Mouse (Mus musculus): ENCODE results near the gene Btbd9. TPM values are rescaled to one million over a fixed set of nuclear protein-coding genes. Genes with fewer than 3 reads are reported as not detected.
A peak's percentile ranks its signal among the peaks of the same experiment; 100 is the strongest.

Btbd9 gene
- polyA plus RNA-seq, 1 experiment, result 21.6 TPM

DNA sequence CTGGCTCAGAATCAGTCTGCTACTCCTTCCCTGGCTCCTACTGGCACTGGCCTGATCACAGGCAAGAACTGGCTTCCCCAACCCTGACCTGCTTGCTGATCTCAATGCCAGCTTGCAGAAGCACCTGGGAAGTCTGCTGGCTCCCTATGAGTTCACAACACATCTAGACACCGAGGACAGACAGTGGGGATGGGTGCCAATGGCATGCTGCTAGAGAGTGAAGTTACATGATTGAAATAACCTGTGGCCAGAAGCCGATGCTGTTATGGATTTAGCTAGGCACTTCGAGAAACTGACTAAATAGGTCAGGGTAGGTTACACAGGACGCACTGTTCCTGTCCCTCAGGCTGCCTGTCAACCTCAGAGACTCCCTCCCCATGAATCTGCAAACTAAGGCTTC lies 335.6 kb downstream of the Btbd9 start:
- Histone ChIP-seq H3K4me1 (ENCODE audit: control insufficient read depth, insufficient read depth, low read length) (no peaks in the 10 kb centered on the region), H3K9me3 (replicated peaks; ENCODE audit: control insufficient read depth, insufficient read depth, low read length, poor library complexity, severe bottlenecking) (no peaks in the 10 kb centered on the region), H3K27me3 (ENCODE audit: control insufficient read depth, insufficient read depth, low read length, poor library complexity, severe bottlenecking) (no peaks in the 10 kb centered on the region), H3K36me3 (ENCODE audit: control insufficient read depth, insufficient read depth, low read length, poor library complexity, severe bottlenecking) (no peaks in the 10 kb centered on the region), H3K27ac (ENCODE audit: insufficient read depth, low read length) (no peak overlapping the region), H3K4me3 (ENCODE audit: low read depth, low read length) (no peak overlapping the region), H3K9ac (ENCODE audit: low read depth, poor library complexity, severe bottlenecking) (no peak overlapping the region)
- no peak for TF ChIP-seq EP300 (IDR thresholded peaks at IDR 0.05; ENCODE audit: insufficient read depth, low read depth, low read length)
- TF ChIP-seq POLR2A (IDR thresholded peaks at IDR 0.05; ENCODE audit: insufficient read depth, low read length), result no peak
- no peak for TF ChIP-seq CTCF (IDR thresholded peaks at IDR 0.05; ENCODE audit: low read depth, low read length)

DNA sequence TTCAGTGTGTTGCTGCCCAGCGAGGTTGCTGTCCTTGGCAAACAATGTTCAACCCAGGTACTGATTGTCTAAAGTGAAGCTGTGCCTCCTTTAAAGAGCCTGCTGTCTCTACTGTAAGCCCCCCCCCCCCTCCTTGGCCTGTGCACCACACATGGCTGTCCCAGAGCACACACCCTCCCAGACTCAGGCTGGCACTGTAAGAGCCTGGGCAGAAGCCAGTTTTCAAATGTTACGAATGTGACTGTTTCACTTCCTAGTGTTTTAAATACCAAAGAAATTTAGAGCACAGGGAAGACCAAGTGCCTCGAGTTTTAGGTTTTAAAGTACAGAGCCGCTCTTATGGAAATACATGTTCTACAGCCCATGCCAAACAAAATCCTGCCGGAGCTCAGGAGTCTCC lies 336.8 kb downstream of the Btbd9 start:
- Histone ChIP-seq H3K4me3 (ENCODE audit: low read depth, low read length) (no peak overlapping the region), H3K9me3 (replicated peaks; ENCODE audit: control insufficient read depth, insufficient read depth, low read length, poor library complexity, severe bottlenecking) (no peaks in the 10 kb centered on the region), H3K4me1 (ENCODE audit: control insufficient read depth, insufficient read depth, low read length) (no peaks in the 10 kb centered on the region), H3K27ac (ENCODE audit: insufficient read depth, low read length) (no peak overlapping the region), H3K36me3 (ENCODE audit: control insufficient read depth, insufficient read depth, low read length, poor library complexity, severe bottlenecking) (no peaks in the 10 kb centered on the region), H3K27me3 (ENCODE audit: control insufficient read depth, insufficient read depth, low read length, poor library complexity, severe bottlenecking) (no peaks in the 10 kb centered on the region), H3K9ac (ENCODE audit: low read depth, poor library complexity, severe bottlenecking) (no peak overlapping the region)
- TF ChIP-seq EP300 (IDR thresholded peaks at IDR 0.05; ENCODE audit: insufficient read depth, low read depth, low read length) (no peak), CTCF (IDR thresholded peaks at IDR 0.05; ENCODE audit: low read depth, low read length) (no peak), POLR2A (IDR thresholded peaks at IDR 0.05; ENCODE audit: insufficient read depth, low read length) (no peak)

DNA sequence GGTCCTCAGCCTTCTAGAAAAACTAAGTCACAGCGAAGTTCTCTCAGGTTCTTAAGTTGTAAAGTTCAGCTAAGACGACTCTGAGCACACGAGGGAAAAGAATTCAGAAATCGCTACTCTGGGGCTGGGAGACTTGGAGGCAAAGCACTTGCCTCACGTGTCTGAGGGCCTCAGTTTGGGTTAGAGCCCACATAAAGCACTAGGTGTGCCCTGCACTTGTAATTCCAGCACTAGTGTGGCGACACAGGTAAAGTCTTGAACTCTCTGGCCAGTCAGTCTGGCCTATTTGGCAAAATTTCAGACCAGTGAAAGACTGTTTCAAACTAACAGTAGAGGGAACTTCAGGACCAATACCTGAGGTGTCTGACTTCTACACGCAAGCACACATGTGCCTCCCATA lies 338.7 kb downstream of the Btbd9 start:
- TF ChIP-seq POLR2A (IDR thresholded peaks at IDR 0.05; ENCODE audit: insufficient read depth, low read length) (no peak), EP300 (IDR thresholded peaks at IDR 0.05; ENCODE audit: insufficient read depth, low read depth, low read length) (no peak), CTCF (IDR thresholded peaks at IDR 0.05; ENCODE audit: low read depth, low read length) (no peak)
- no peak overlapping the region for H3K9ac ChIP-seq (ENCODE audit: low read depth, poor library complexity, severe bottlenecking)
- H3K27me3 ChIP-seq (ENCODE audit: control insufficient read depth, insufficient read depth, low read length, poor library complexity, severe bottlenecking), result no peaks in the 10 kb centered on the region
- H3K27ac ChIP-seq (ENCODE audit: insufficient read depth, low read length), result no peak overlapping the region
- H3K4me3 ChIP-seq (ENCODE audit: low read depth, low read length), result no peak overlapping the region
- no peaks in the 10 kb centered on the region for H3K36me3 ChIP-seq (ENCODE audit: control insufficient read depth, insufficient read depth, low read length, poor library complexity, severe bottlenecking)
- H3K9me3 ChIP-seq (replicated peaks; ENCODE audit: control insufficient read depth, insufficient read depth, low read length, poor library complexity, severe bottlenecking), result no peaks in the 10 kb centered on the region
- H3K4me1 ChIP-seq (ENCODE audit: control insufficient read depth, insufficient read depth, low read length), result no peaks in the 10 kb centered on the region

DNA sequence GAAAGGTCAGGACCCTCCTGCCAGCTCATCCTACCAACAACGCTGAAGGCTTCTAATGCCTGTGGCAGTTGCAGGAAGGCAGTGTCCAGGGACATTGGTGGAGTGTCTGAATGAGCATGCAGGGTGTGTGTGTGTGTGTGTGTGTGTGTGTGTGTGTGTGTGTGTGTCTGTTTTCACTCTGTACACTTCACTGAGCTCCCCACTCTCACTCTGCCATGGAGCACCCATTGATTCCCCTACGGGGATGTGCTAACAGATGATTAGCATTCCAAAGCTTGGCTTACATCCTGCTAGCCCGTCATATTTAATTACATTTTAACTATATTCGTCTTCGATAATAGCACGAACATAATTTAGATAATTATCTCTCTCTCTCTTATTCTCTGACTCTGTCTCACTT lies 339.7 kb downstream of the Btbd9 start:
- Histone ChIP-seq H3K9me3 (replicated peaks; ENCODE audit: control insufficient read depth, insufficient read depth, low read length, poor library complexity, severe bottlenecking) (no peaks in the 10 kb centered on the region), H3K27ac (ENCODE audit: insufficient read depth, low read length) (no peak overlapping the region), H3K27me3 (ENCODE audit: control insufficient read depth, insufficient read depth, low read length, poor library complexity, severe bottlenecking) (no peaks in the 10 kb centered on the region), H3K36me3 (ENCODE audit: control insufficient read depth, insufficient read depth, low read length, poor library complexity, severe bottlenecking) (no peaks in the 10 kb centered on the region), H3K4me3 (ENCODE audit: low read depth, low read length) (no peak overlapping the region), H3K4me1 (ENCODE audit: control insufficient read depth, insufficient read depth, low read length) (no peaks in the 10 kb centered on the region), H3K9ac (ENCODE audit: low read depth, poor library complexity, severe bottlenecking) (no peak overlapping the region)
- no peak for TF ChIP-seq CTCF (IDR thresholded peaks at IDR 0.05; ENCODE audit: low read depth, low read length)

DNA sequence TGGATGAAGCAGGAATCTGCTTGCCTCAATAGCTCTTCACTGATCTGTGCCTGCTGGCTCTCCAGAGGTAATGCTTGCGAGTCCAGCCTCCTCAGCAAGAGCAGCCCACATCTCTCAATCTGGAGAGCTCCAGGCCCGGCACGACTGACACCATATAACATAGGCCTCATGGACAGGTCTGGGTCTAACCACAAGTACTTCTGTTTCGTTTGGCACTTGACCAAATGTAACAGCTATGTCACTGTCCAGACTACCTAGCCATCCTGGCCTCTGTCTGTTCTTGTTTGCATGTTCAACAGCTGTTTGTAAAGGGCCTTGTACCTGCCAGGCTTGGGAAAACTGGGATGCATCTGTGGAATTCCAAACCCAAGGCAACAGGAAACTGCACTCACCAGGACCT lies 340.9 kb downstream of the Btbd9 start:
- H3K27me3 ChIP-seq (ENCODE audit: control insufficient read depth, insufficient read depth, low read length, poor library complexity, severe bottlenecking), result no peaks in the 10 kb centered on the region
- no peak for TF ChIP-seq EP300 (IDR thresholded peaks at IDR 0.05; ENCODE audit: insufficient read depth, low read depth, low read length)
- TF ChIP-seq CTCF (IDR thresholded peaks at IDR 0.05; ENCODE audit: low read depth, low read length), result no peak
- no peak for TF ChIP-seq POLR2A (IDR thresholded peaks at IDR 0.05; ENCODE audit: insufficient read depth, low read length)
- no peak overlapping the region for H3K9ac ChIP-seq (ENCODE audit: low read depth, poor library complexity, severe bottlenecking)
- no peak overlapping the region for H3K4me3 ChIP-seq (ENCODE audit: low read depth, low read length)
- no peaks in the 10 kb centered on the region for H3K4me1 ChIP-seq (ENCODE audit: control insufficient read depth, insufficient read depth, low read length)
- no peak overlapping the region for H3K27ac ChIP-seq (ENCODE audit: insufficient read depth, low read length)
- no peaks in the 10 kb centered on the region for H3K9me3 ChIP-seq (replicated peaks; ENCODE audit: control insufficient read depth, insufficient read depth, low read length, poor library complexity, severe bottlenecking)
- no peaks in the 10 kb centered on the region for H3K36me3 ChIP-seq (ENCODE audit: control insufficient read depth, insufficient read depth, low read length, poor library complexity, severe bottlenecking)

DNA sequence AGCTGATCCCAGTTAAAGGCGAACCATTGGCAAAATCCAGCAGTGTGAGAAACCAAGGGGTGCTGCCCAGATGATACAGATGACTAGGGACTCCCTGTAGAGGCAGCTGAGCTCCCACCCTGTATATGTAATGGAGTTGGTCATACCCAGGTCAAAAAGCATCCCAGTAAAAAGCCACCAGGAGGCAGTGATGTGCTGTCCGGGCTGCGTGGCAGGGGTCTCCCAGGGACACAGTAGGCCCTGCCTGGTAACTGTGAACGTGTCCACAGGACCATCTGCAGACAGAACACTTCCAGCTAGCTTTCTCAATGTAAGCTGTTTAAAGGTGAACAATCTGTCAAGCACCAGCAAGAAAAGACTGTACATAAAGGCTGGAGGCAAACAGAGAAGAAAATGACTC lies 343.6 kb downstream of the Btbd9 start:
- Histone ChIP-seq H3K27ac (ENCODE audit: insufficient read depth, low read length) (no peak overlapping the region), H3K9me3 (replicated peaks; ENCODE audit: control insufficient read depth, insufficient read depth, low read length, poor library complexity, severe bottlenecking) (no peaks in the 10 kb centered on the region), H3K27me3 (ENCODE audit: control insufficient read depth, insufficient read depth, low read length, poor library complexity, severe bottlenecking) (no peaks in the 10 kb centered on the region), H3K4me3 (ENCODE audit: low read depth, low read length) (no peak overlapping the region), H3K36me3 (ENCODE audit: control insufficient read depth, insufficient read depth, low read length, poor library complexity, severe bottlenecking) (no peaks in the 10 kb centered on the region), H3K9ac (ENCODE audit: low read depth, poor library complexity, severe bottlenecking) (no peak overlapping the region), H3K4me1 (ENCODE audit: control insufficient read depth, insufficient read depth, low read length) (no peaks in the 10 kb centered on the region)
- TF ChIP-seq CTCF (IDR thresholded peaks at IDR 0.05; ENCODE audit: low read depth, low read length), result peak; percentile 55
- TF ChIP-seq EP300 (IDR thresholded peaks at IDR 0.05; ENCODE audit: insufficient read depth, low read depth, low read length), result no peak
